Mouse (Mus musculus): Measurements from ENCODE around the gene Nccrp1. TPM values are rescaled to one million over a fixed set of nuclear protein-coding genes. Genes with fewer than 3 reads are reported as not detected.
"Not testable (repeated sequence)": the region's sequence is repeated elsewhere in the genome, so short reads cannot be mapped to it uniquely, and the experiment has no call there.

The Nccrp1 gene
- polyA plus RNA-seq, 1 experiment from 2014 or later: not detected

- no peaks in the 10 kb centered on the region for H3K36me3 ChIP-seq (replicated peaks)
- no peaks in the 10 kb centered on the region for H3K9me3 ChIP-seq
- peaks cover 20% of the 10 kb centered on the region for H3K4me1 ChIP-seq
- H3K27me3 ChIP-seq (ENCODE audit: poor library complexity, severe bottlenecking): peaks cover 28% of the 10 kb centered on the region
- H3K27ac ChIP-seq: no peak within 1 kb of the TSS
- no peak for DNase-seq (ENCODE audit: extremely low spot score, low spot score)
- no peak within 1 kb of the TSS for H3K4me3 ChIP-seq
- WGBS: 79% methylated on average over 4 of the region's 4 CpGs
Measured at GRCm38 (mm10) chr7:28540526-28540925, 6.5 kb downstream of the Nccrp1 start, which contains the start of gene Sycn. Gene Sycn, plus strand, starts transcription at chr7:28540885.

- H3K27ac ChIP-seq; H3K4me1 ChIP-seq; H3K36me3 ChIP-seq (replicated peaks); DNase-seq (ENCODE audit: extremely low spot score, low spot score); H3K4me3 ChIP-seq; H3K9me3 ChIP-seq: not testable (repeated sequence)
- H3K27me3 ChIP-seq (ENCODE audit: poor library complexity, severe bottlenecking): peaks cover 12% of the 10 kb centered on the region
- WGBS: 92% methylated on average over 6 of the region's 6 CpGs
Measured at GRCm38 (mm10) chr7:28538886-28539285, 8.2 kb downstream of the Nccrp1 start.

GRCm38 (mm10) chr7:28532005-28532404 is 15.0 kb downstream of the Nccrp1 start:
- Histone ChIP-seq H3K4me1 (peaks cover 10% of the 10 kb centered on the region; the same call in 1 of the 2 replicates), H3K9me3 (no peaks in the 10 kb centered on the region), H3K27ac (no peak overlapping the region), H3K36me3 (replicated peaks) (no peaks in the 10 kb centered on the region), H3K27me3 (ENCODE audit: poor library complexity, severe bottlenecking) (peaks cover 4% of the 10 kb centered on the region; the same call in 1 of the 2 replicates), H3K4me3 (no peak overlapping the region)
- DNase-seq (ENCODE audit: extremely low spot score, low spot score): no peak
- whole genome bisulfite sequencing: 78% methylated on average over 8 of the region's 8 CpGs

- Histone ChIP-seq H3K27me3 (ENCODE audit: poor library complexity, severe bottlenecking) (peaks cover 4% of the 10 kb centered on the region; the same call in 1 of the 2 replicates), H3K36me3 (replicated peaks) (no peaks in the 10 kb centered on the region), H3K4me3 (peak overlapping the region; percentile 5; the same call in 1 of the 2 replicates), H3K27ac (no peak overlapping the region), H3K4me1 (peaks cover 10% of the 10 kb centered on the region; the same call in 1 of the 2 replicates), H3K9me3 (no peaks in the 10 kb centered on the region)
- 7% methylated on average over 19 of the region's 19 CpGs for WGBS
- DNase-seq (ENCODE audit: extremely low spot score, low spot score): peak; percentile 79
Measured at GRCm38 (mm10) chr7:28527922-28528719, 18.9 kb downstream of the Nccrp1 start.

- H3K27me3 ChIP-seq (ENCODE audit: poor library complexity, severe bottlenecking); H3K27ac ChIP-seq; H3K4me3 ChIP-seq; H3K36me3 ChIP-seq (replicated peaks); H3K4me1 ChIP-seq; DNase-seq (ENCODE audit: extremely low spot score, low spot score); H3K9me3 ChIP-seq: not testable (repeated sequence)
- WGBS: 77% methylated on average over 5 of the region's 6 CpGs
Measured at GRCm38 (mm10) chr7:28522536-28522935, 24.5 kb downstream of the Nccrp1 start, which contains the start of gene Ifnl3. Gene Ifnl3, plus strand, starts transcription at chr7:28522836.

GRCm38 (mm10) chr7:28511441-28511840 is 35.6 kb downstream of the Nccrp1 start:
- DNase-seq (ENCODE audit: extremely low spot score, low spot score): no peak
- Histone ChIP-seq H3K27ac (no peak overlapping the region), H3K27me3 (ENCODE audit: poor library complexity, severe bottlenecking) (no peaks in the 10 kb centered on the region), H3K36me3 (replicated peaks) (no peaks in the 10 kb centered on the region), H3K4me3 (no peak overlapping the region), H3K4me1 (no peaks in the 10 kb centered on the region), H3K9me3 (peaks cover 4% of the 10 kb centered on the region; the same call in 1 of the 2 replicates)
- 73% methylated on average over 8 of the region's 8 CpGs for WGBS

GRCm38 (mm10) chr7:28510405-28510974 is 36.6 kb downstream of the Nccrp1 start, which contains the start of gene Ifnl2:
Gene Ifnl2, minus strand, starts transcription at chr7:28510455.
- not testable (repeated sequence) for DNase-seq (ENCODE audit: extremely low spot score, low spot score); H3K9me3 ChIP-seq; H3K27ac ChIP-seq; H3K36me3 ChIP-seq (replicated peaks); H3K4me1 ChIP-seq; H3K4me3 ChIP-seq; H3K27me3 ChIP-seq (ENCODE audit: poor library complexity, severe bottlenecking)
- 74% methylated on average over 8 of the region's 8 CpGs for WGBS

GRCm38 (mm10) chr7:28509121-28509520 is 37.9 kb downstream of the Nccrp1 start:
- H3K27me3 ChIP-seq (ENCODE audit: poor library complexity, severe bottlenecking); DNase-seq (ENCODE audit: extremely low spot score, low spot score); H3K4me1 ChIP-seq; H3K27ac ChIP-seq; H3K4me3 ChIP-seq; H3K9me3 ChIP-seq; H3K36me3 ChIP-seq (replicated peaks): not testable (repeated sequence)
- 70% methylated on average over 2 of the region's 2 CpGs for WGBS

GRCm38 (mm10) chr7:28505585-28505984 is 41.5 kb downstream of the Nccrp1 start:
- no peak overlapping the region for H3K4me3 ChIP-seq
- H3K9me3 ChIP-seq: peaks cover 10% of the 10 kb centered on the region; the same call in 1 of the 2 replicates
- no peak for DNase-seq (ENCODE audit: extremely low spot score, low spot score)
- H3K4me1 ChIP-seq: no peaks in the 10 kb centered on the region
- 10% methylated on average over 5 of the region's 5 CpGs for WGBS
- H3K36me3 ChIP-seq (replicated peaks): no peaks in the 10 kb centered on the region
- H3K27ac ChIP-seq: no peak overlapping the region
- H3K27me3 ChIP-seq (ENCODE audit: poor library complexity, severe bottlenecking): no peaks in the 10 kb centered on the region

- no peak overlapping the region for H3K27ac ChIP-seq
- no peak overlapping the region for H3K4me3 ChIP-seq
- H3K27me3 ChIP-seq (ENCODE audit: poor library complexity, severe bottlenecking): no peaks in the 10 kb centered on the region
- H3K36me3 ChIP-seq (replicated peaks): no peaks in the 10 kb centered on the region
- peaks cover 2% of the 10 kb centered on the region; the same call in 1 of the 2 replicates for H3K9me3 ChIP-seq
- peaks cover 5% of the 10 kb centered on the region for H3K4me1 ChIP-seq
- DNase-seq (ENCODE audit: extremely low spot score, low spot score): no peak
- WGBS: 83% methylated on average over 11 of the region's 11 CpGs
Measured at GRCm38 (mm10) chr7:28495426-28495825, 51.6 kb downstream of the Nccrp1 start.

Small RNAs within 50 kb of the gene (microRNA-seq; reads per million reads assigned to microRNA genes)
- gene Mir7049: 1.8 reads per million

Other genes starting within 250 kb of the Nccrp1 start
- gene Dll3, start 245.0 kb downstream of the Nccrp1 start, polyA plus RNA-seq (2016; fragmentation: Nextera tagmentation; extraction: Ambion mirVana): 13.4 and 13.7 TPM in 2 replicates
- 238 and 253 TPM in 2 replicates for gene Timm50, start 235.2 kb downstream of the Nccrp1 start, polyA plus RNA-seq (2016; fragmentation: Nextera tagmentation; extraction: Ambion mirVana)
- 118 and 120 TPM in 2 replicates for gene Supt5, start 208.5 kb downstream of the Nccrp1 start, polyA plus RNA-seq (2016; fragmentation: Nextera tagmentation; extraction: Ambion mirVana)
- gene Rps16, start 196.6 kb downstream of the Nccrp1 start, polyA plus RNA-seq (2016; fragmentation: Nextera tagmentation; extraction: Ambion mirVana): 939 and 976 TPM in 2 replicates
- gene Plekhg2, start 174.7 kb downstream of the Nccrp1 start, polyA plus RNA-seq (2016; fragmentation: Nextera tagmentation; extraction: Ambion mirVana): 75.5 and 84.4 TPM in 2 replicates
- 4.5 TPM in 2 replicates for gene Zfp36, start 167.0 kb downstream of the Nccrp1 start, polyA plus RNA-seq (2016; fragmentation: Nextera tagmentation; extraction: Ambion mirVana)
- 60.3 and 60.6 TPM in 2 replicates for gene Med29, start 154.5 kb downstream of the Nccrp1 start, polyA plus RNA-seq (2016; fragmentation: Nextera tagmentation; extraction: Ambion mirVana)
- gene Paf1, start 154.3 kb downstream of the Nccrp1 start, polyA plus RNA-seq (2016; fragmentation: Nextera tagmentation; extraction: Ambion mirVana): 82.3 and 95.9 TPM in 2 replicates
- 8.0 and 8.3 TPM in 2 replicates for gene Gmfg, start 109.8 kb downstream of the Nccrp1 start, polyA plus RNA-seq (2016; fragmentation: Nextera tagmentation; extraction: Ambion mirVana)
- 3.0 and 3.4 TPM in 2 replicates for gene Lrfn1, start 95.3 kb downstream of the Nccrp1 start, polyA plus RNA-seq (2016; fragmentation: Nextera tagmentation; extraction: Ambion mirVana)
- gene Ifnl2, start 36.8 kb downstream of the Nccrp1 start, polyA plus RNA-seq (2016; fragmentation: Nextera tagmentation; extraction: Ambion mirVana): not detected in 2 replicates
- gene Ifnl3, start 24.4 kb downstream of the Nccrp1 start, polyA plus RNA-seq (2016; fragmentation: Nextera tagmentation; extraction: Ambion mirVana): not detected in 2 replicates
- gene Sycn, start 6.4 kb downstream of the Nccrp1 start, polyA plus RNA-seq (2016; fragmentation: Nextera tagmentation; extraction: Ambion mirVana): not detected in 2 replicates
- gene Samd4b, start 50.9 kb upstream of the Nccrp1 start, polyA plus RNA-seq (2016; fragmentation: Nextera tagmentation; extraction: Ambion mirVana): 29.9 and 30.7 TPM in 2 replicates
- 66.0 and 69.9 TPM in 2 replicates for gene Pak4, start 50.9 kb upstream of the Nccrp1 start, polyA plus RNA-seq (2016; fragmentation: Nextera tagmentation; extraction: Ambion mirVana)
- gene Acp7, start 84.1 kb upstream of the Nccrp1 start, polyA plus RNA-seq (2016; fragmentation: Nextera tagmentation; extraction: Ambion mirVana): not detected in 2 replicates
- 6.2 and 6.4 TPM in 2 replicates for gene Fbxo27, start 145.6 kb upstream of the Nccrp1 start, polyA plus RNA-seq (2016; fragmentation: Nextera tagmentation; extraction: Ambion mirVana)
- 10.7 and 13.9 TPM in 2 replicates for gene Fbxo17, start 169.6 kb upstream of the Nccrp1 start, polyA plus RNA-seq (2016; fragmentation: Nextera tagmentation; extraction: Ambion mirVana)
- 156 and 161 TPM in 2 replicates for gene Mrps12, start 194.6 kb upstream of the Nccrp1 start, polyA plus RNA-seq (2016; fragmentation: Nextera tagmentation; extraction: Ambion mirVana)
- gene Sars2, start 194.7 kb upstream of the Nccrp1 start, polyA plus RNA-seq (2016; fragmentation: Nextera tagmentation; extraction: Ambion mirVana): 40.7 and 43.4 TPM in 2 replicates
- not detected in 2 replicates for gene Ccer2, start 208.9 kb upstream of the Nccrp1 start, polyA plus RNA-seq (2016; fragmentation: Nextera tagmentation; extraction: Ambion mirVana)
- gene Sirt2, start 219.5 kb upstream of the Nccrp1 start, polyA plus RNA-seq (2016; fragmentation: Nextera tagmentation; extraction: Ambion mirVana): 60.8 and 63.5 TPM in 2 replicates
- gene Nfkbib, start 220.3 kb upstream of the Nccrp1 start, polyA plus RNA-seq (2016; fragmentation: Nextera tagmentation; extraction: Ambion mirVana): 56.6 and 57.6 TPM in 2 replicates
- gene Rinl, start 241.7 kb upstream of the Nccrp1 start, polyA plus RNA-seq (2016; fragmentation: Nextera tagmentation; extraction: Ambion mirVana): 3.4 and 3.8 TPM in 2 replicates